Comparison of ENCODE assay signal across 20 mouse cellular contexts in the genomic region with DNA sequence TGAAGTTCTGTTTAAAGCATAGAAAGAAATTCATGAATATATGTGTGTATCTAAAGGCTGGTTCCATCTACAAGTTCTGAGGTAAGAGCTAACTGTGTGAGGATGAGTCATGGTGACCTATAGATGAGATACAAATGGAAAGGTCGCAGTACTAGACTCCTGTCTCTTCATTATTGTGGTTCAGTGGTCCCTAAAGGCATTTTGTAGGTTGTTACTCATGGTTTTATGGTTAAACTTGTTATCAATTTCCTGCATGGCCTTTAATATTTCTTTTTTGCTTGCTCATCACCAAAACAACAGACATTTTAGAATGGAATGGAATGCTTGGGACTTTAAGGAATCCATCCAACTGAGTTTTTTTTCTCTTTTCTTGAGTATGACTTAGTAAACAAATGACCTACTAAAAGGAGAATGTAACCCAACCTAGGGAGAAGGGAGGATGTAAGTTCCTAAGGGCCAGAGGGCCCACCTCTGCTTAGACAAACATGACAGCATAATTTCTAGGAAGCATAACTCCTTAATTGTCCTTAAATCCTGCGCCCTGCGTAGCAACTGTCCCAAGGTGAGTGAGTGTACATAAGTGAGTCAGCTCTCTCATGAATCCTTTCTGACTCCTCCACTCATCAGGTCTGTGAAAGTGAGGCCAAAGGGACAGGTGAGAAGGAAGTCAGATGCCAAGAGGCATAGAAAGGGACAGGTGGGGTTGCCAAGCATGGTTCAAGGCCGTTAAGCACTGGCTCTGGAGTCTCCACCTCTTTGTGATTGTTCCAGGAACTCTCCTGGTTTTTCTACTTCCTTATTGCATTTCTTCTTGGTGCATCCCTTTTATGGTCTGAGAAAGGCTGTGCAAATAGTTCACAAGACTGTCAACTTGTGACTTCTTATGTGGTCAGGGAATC. TPM values are rescaled to one million over a fixed set of nuclear protein-coding genes. Genes with fewer than 3 reads are reported as not detected.
DNase-seq lines count a peak whose midpoint lies in the region; ATAC-seq and TF ChIP-seq lines count a peak whose summit lies in the region.
"Had no signal": no experiment of that assay in that cellular context is flagged by ENCODE, and none has a peak within 500 bp of the region (broad histone marks: within the 10 kb centered on the region; RNA-seq: fewer than 3 reads in every experiment).

No protein-coding gene starts in this region.

- no peaks in the 10 kb centered on the region for H3K27me3 ChIP-seq in midbrain, embryonic 11.5 days (ENCODE audit: control insufficient read depth, insufficient read depth, low read length)
- no peaks in the 10 kb centered on the region for H3K27me3 ChIP-seq in midbrain, postnatal 0 days (ENCODE audit: insufficient read depth, low read length)
- H3K27me3 ChIP-seq in intestine, embryonic 16.5 days (replicated peaks; ENCODE audit: control insufficient read depth, insufficient read depth, low read length): no peaks in the 10 kb centered on the region
- H3K27me3 ChIP-seq: hindbrain, embryonic 15.5 days; midbrain, embryonic 15.5 days had no signal

- DNase-seq in gastrocnemius, adult 2 months: no peak
- no peak for DNase-seq in gastrocnemius, postnatal 4 days (ENCODE audit: low spot score in 2 of 2)
- peak; percentile 26 for DNase-seq in midbrain, embryonic 11.5 days (ENCODE audit: low spot score, missing footprints)
- DNase-seq in midbrain, postnatal 0 days (ENCODE audit: low spot score): no peak
- DNase-seq in adrenal gland, adult 8-10 months: no peak
- DNase-seq in left cerebral cortex, adult 18-20 months (ENCODE audit: low spot score in 2 of 2): no peak
- no peak for DNase-seq in adrenal gland, postnatal 10 days
- DNase-seq: cerebellum, postnatal 14 days; forebrain, postnatal 0 days; heart, postnatal 14 days; liver; lung, postnatal 36 days had no signal

- 88% methylated on average over 4 of the region's 4 CpGs for WGBS in midbrain, embryonic 11.5 days
- 87% methylated on average over 4 of the region's 4 CpGs for WGBS in midbrain, postnatal 0 days
- WGBS in intestine, embryonic 16.5 days: 62% methylated on average over 4 of the region's 4 CpGs

- intact Hi-C loops in gastrocnemius, adult 2 months (cut with DNase I): no loop called here

- no peak overlapping the region for H3K4me2 ChIP-seq in midbrain, embryonic 11.5 days
- no peak overlapping the region for H3K4me2 ChIP-seq in midbrain, postnatal 0 days (ENCODE audit: low read depth, low read length, poor library complexity, severe bottlenecking)
- H3K4me2 ChIP-seq in intestine, embryonic 16.5 days (ENCODE audit: low read depth, low read length): no peak overlapping the region
- H3K4me2 ChIP-seq: hindbrain, embryonic 15.5 days; midbrain, embryonic 15.5 days had no signal

- peak overlapping the region; percentile 20; the same call in 1 of the 2 replicates for H3K27ac ChIP-seq in gastrocnemius, adult 2 months
- no peak overlapping the region for H3K27ac ChIP-seq in midbrain, embryonic 11.5 days (ENCODE audit: low read depth, low read length)
- H3K27ac ChIP-seq in midbrain, postnatal 0 days (ENCODE audit: low read depth, low read length): no peak overlapping the region
- H3K27ac ChIP-seq in intestine, embryonic 16.5 days (ENCODE audit: low read length): peak overlapping the region; percentile 81
- H3K27ac ChIP-seq: embryonic facial prominence, embryonic 10.5 days; hindbrain, embryonic 15.5 days; midbrain, embryonic 15.5 days had no signal

- H3K9me3 ChIP-seq in midbrain, embryonic 11.5 days (ENCODE audit: control insufficient read depth, low read length): no peaks in the 10 kb centered on the region
- H3K9me3 ChIP-seq in midbrain, postnatal 0 days (ENCODE audit: low read length): no peaks in the 10 kb centered on the region
- no peaks in the 10 kb centered on the region for H3K9me3 ChIP-seq in intestine, embryonic 16.5 days (ENCODE audit: control insufficient read depth, low read length)
- H3K9me3 ChIP-seq: embryonic facial prominence, embryonic 10.5 days; hindbrain, embryonic 15.5 days; midbrain, embryonic 15.5 days had no signal

- ATAC-seq in midbrain, embryonic 11.5 days (ENCODE audit: low FRiP score): no peak
- no peak for ATAC-seq in midbrain, postnatal 0 days (ENCODE audit: low FRiP score)
- ATAC-seq in intestine, embryonic 16.5 days: peak; percentile 91
- ATAC-seq: forebrain, postnatal 0 days; midbrain, embryonic 15.5 days had no signal

- H3K9ac ChIP-seq in midbrain, embryonic 11.5 days (ENCODE audit: low read length): no peak overlapping the region
- no peak overlapping the region for H3K9ac ChIP-seq in midbrain, postnatal 0 days (replicated peaks; ENCODE audit: low read length, poor library complexity, severe bottlenecking)
- no peak overlapping the region for H3K9ac ChIP-seq in intestine, embryonic 16.5 days (ENCODE audit: low read depth, low read length)
- H3K9ac ChIP-seq: forebrain, postnatal 0 days; hindbrain, embryonic 15.5 days; midbrain, embryonic 15.5 days had no signal

- H3K4me1 ChIP-seq in midbrain, embryonic 11.5 days (ENCODE audit: control insufficient read depth, insufficient read depth, low read length): no peaks in the 10 kb centered on the region
- no peaks in the 10 kb centered on the region for H3K4me1 ChIP-seq in midbrain, postnatal 0 days (ENCODE audit: insufficient read depth, low read length)
- peaks cover 10% of the 10 kb centered on the region for H3K4me1 ChIP-seq in intestine, embryonic 16.5 days (ENCODE audit: control insufficient read depth, insufficient read depth, low read length)
- H3K4me1 ChIP-seq: hindbrain, embryonic 15.5 days; midbrain, embryonic 15.5 days had no signal

- no peak overlapping the region for H3K4me3 ChIP-seq in gastrocnemius, adult 2 months
- no peak overlapping the region for H3K4me3 ChIP-seq in midbrain, embryonic 11.5 days (ENCODE audit: low read depth, low read length)
- H3K4me3 ChIP-seq in midbrain, postnatal 0 days (ENCODE audit: low read depth, low read length): no peak overlapping the region
- no peak overlapping the region for H3K4me3 ChIP-seq in intestine, embryonic 16.5 days (ENCODE audit: low read length)
- H3K4me3 ChIP-seq: embryonic facial prominence, embryonic 10.5 days; hindbrain, embryonic 15.5 days; midbrain, embryonic 15.5 days had no signal

- no peak for TF ChIP-seq CTCF in gastrocnemius, adult 2 months (IDR thresholded peaks at IDR 0.05)
- TF ChIP-seq CTCF in midbrain, postnatal 0 days (IDR thresholded peaks at IDR 0.05): no peak

- no peaks in the 10 kb centered on the region for H3K36me3 ChIP-seq in midbrain, embryonic 11.5 days (ENCODE audit: control insufficient read depth, insufficient read depth, low read length)
- no peaks in the 10 kb centered on the region for H3K36me3 ChIP-seq in midbrain, postnatal 0 days (ENCODE audit: insufficient read depth, low read length)
- H3K36me3 ChIP-seq in intestine, embryonic 16.5 days (ENCODE audit: control insufficient read depth, insufficient read depth, low read length): no peaks in the 10 kb centered on the region
- H3K36me3 ChIP-seq: embryonic facial prominence, embryonic 10.5 days; hindbrain, embryonic 15.5 days; midbrain, embryonic 15.5 days had no signal

RNA-seq across cellular contexts. Expression of a gene that starts 17.4 kb away (rescaled TPM):
- total RNA-seq in gastrocnemius, adult 2 months (2021): not detected
- not detected for total RNA-seq in gastrocnemius, postnatal 4 days (2021)
- 0.18 and 0.22 TPM in 2 replicates for polyA plus RNA-seq in midbrain, embryonic 11.5 days (2014; fragmentation: Nextera tagmentation; extraction: Ambion mirVana)
- not detected in 2 replicates for total RNA-seq in midbrain, postnatal 0 days (2014; rRNA removed)
- 0.38 and 0.57 TPM in 2 replicates for polyA plus RNA-seq in midbrain, postnatal 0 days (2015; fragmentation: Nextera tagmentation; extraction: Ambion mirVana)
- polyA plus RNA-seq in intestine, embryonic 16.5 days (2015; fragmentation: Nextera tagmentation; extraction: Ambion mirVana): 0.18 and 0.43 TPM in 2 replicates
- total RNA-seq in adrenal gland, adult 8-10 months (2022): not detected
- total RNA-seq in left cerebral cortex, adult 18-20 months (2021): not detected
- not detected for total RNA-seq in adrenal gland, postnatal 10 days (2021)
- total RNA-seq: adrenal gland, postnatal 4 days; forebrain, postnatal 0 days; gastrocnemius, adult 8-10 months; heart, postnatal 14 days; layer of hippocampus, adult 8-10 months; left cerebral cortex, postnatal 25 days had no signal

RNA-seq across cellular contexts. Expression of a gene that starts 31.6 kb away (rescaled TPM):
- 10 to 100 TPM; 13.4 to 17.9 TPM for total RNA-seq in gastrocnemius, adult 2 months (2021)
- total RNA-seq in gastrocnemius, postnatal 4 days (2021): 10 to 100 TPM; 25.4 to 37.7 TPM
- polyA plus RNA-seq in midbrain, embryonic 11.5 days (2014; fragmentation: Nextera tagmentation; extraction: Ambion mirVana): 1.7 and 2.3 TPM in 2 replicates
- total RNA-seq in midbrain, postnatal 0 days (2014; rRNA removed): 10.6 and 11.6 TPM in 2 replicates
- 6.9 and 7.6 TPM in 2 replicates for polyA plus RNA-seq in midbrain, postnatal 0 days (2015; fragmentation: Nextera tagmentation; extraction: Ambion mirVana)
- polyA plus RNA-seq in intestine, embryonic 16.5 days (2015; fragmentation: Nextera tagmentation; extraction: Ambion mirVana): 9.1 and 11.8 TPM in 2 replicates
- 100 to 1,000 TPM; 157 to 290 (median 256) TPM for total RNA-seq in adrenal gland, adult 8-10 months (2022)
- total RNA-seq in left cerebral cortex, adult 18-20 months (2021): 1 to 10 TPM; 7.6 to 8.2 TPM
- total RNA-seq in adrenal gland, postnatal 10 days (2021): 100 to 1,000 TPM; 391 to 441 TPM

RNA-seq across cellular contexts. Expression of a gene that starts 47.3 kb away (rescaled TPM):
- total RNA-seq in gastrocnemius, adult 2 months (2021): 1 to 10 TPM; 4.0 to 6.2 TPM
- total RNA-seq in gastrocnemius, postnatal 4 days (2021): 1 to 10 TPM; 5.5 to 6.1 TPM
- 0.45 and 0.54 TPM in 2 replicates for polyA plus RNA-seq in midbrain, embryonic 11.5 days (2014; fragmentation: Nextera tagmentation; extraction: Ambion mirVana)
- 1.4 and 2.9 TPM in 2 replicates for total RNA-seq in midbrain, postnatal 0 days (2014; rRNA removed)
- polyA plus RNA-seq in midbrain, postnatal 0 days (2015; fragmentation: Nextera tagmentation; extraction: Ambion mirVana): 0.84 and 0.94 TPM in 2 replicates
- polyA plus RNA-seq in intestine, embryonic 16.5 days (2015; fragmentation: Nextera tagmentation; extraction: Ambion mirVana): 40.6 and 46.7 TPM in 2 replicates
- total RNA-seq in adrenal gland, adult 8-10 months (2022): 10 to 100 TPM in 3 of 4 experiments, 1 to 10 TPM in 1; 8.5 to 24.4 (median 17.2) TPM
- 1 to 10 TPM; 3.4 to 5.0 TPM for total RNA-seq in left cerebral cortex, adult 18-20 months (2021)
- 10 to 100 TPM; 16.0 to 21.7 TPM for total RNA-seq in adrenal gland, postnatal 10 days (2021)

Comparison
In these comparisons a context has a peak if more than half of its experiments do, and no peak if none do; other contexts are left out.
1. H3K27ac ChIP-seq: peak in gastrocnemius, adult 2 months (single experiment) and intestine, embryonic 16.5 days (single experiment); none in midbrain, embryonic 11.5 days (single experiment) and midbrain, postnatal 0 days (single experiment).
2. RNA of a gene that starts 31.6 kb away (total RNA-seq): 391 to 441 TPM in adrenal gland, postnatal 10 days and 157 to 290 TPM in adrenal gland, adult 8-10 months; 25.4 to 37.7 TPM in gastrocnemius, postnatal 4 days, 13.4 to 17.9 TPM in gastrocnemius, adult 2 months, 10.6 to 11.6 TPM in midbrain, postnatal 0 days and 7.6 to 8.2 TPM in left cerebral cortex, adult 18-20 months; every median in the first group is over 4 times any median in the second.